Mouse (Mus musculus) granulocyte monocyte progenitor cell, adult 5-6 weeks (primary cell): Measurements from ENCODE around the gene Pik3cd. TPM values are rescaled to one million over a fixed set of nuclear protein-coding genes. Genes with fewer than 3 reads are reported as not detected.
A peak's percentile ranks its signal among the peaks of the same experiment; 100 is the strongest.
"Not testable (repeated sequence)": the region's sequence is repeated elsewhere in the genome, so short reads cannot be mapped to it uniquely, and the experiment has no call there.

Experiments
- ATAC-seq: replicated peaks from 2 replicates; pipeline ENCODE4 v1.8.0; 2016; ENCODE audit warnings: mild to moderate bottlenecking, moderate TSS enrichment, inconsistent platforms; ENCODE audit not compliant: poor library complexity, severe bottlenecking
- total RNA-seq, 2 experiments: library from RNA; stranded (forward) in 1 of 2; stranded (reverse) in 1 of 2; fragments of 200-712, 200-1000 nt in 1 of 2; fragments of >200 nt in 1 of 2; fragmentation: Nextera tagmentation in 1 of 2; gene quantifications; 2 replicates each; pipeline ENCODE4 v1.2.3; 2014 to 2017

Gene Pik3cd
- total RNA-seq, 2 experiments from 2014 or later = 80.4 to 81.6 TPM

DNA sequence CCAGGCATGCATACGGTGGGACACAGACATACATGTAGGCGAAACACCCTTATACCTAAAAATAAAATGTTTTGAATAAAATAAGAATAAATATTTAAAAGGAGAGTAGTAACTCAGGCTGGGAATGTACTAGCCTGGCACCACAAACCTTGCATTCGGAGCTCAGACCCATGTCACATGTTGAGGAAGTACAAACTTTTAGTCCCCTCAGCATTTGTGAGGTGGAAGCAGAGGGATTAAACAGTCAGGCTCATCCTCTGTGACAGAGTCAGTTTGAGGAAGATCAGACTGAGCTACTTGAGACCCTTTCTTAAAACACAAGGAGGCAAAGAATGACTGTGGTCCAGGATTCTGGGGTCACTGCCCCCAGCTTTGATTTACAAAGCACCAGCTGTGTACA, 85.4 kb downstream of the Pik3cd start:
- ATAC-seq = not testable (repeated sequence)

DNA sequence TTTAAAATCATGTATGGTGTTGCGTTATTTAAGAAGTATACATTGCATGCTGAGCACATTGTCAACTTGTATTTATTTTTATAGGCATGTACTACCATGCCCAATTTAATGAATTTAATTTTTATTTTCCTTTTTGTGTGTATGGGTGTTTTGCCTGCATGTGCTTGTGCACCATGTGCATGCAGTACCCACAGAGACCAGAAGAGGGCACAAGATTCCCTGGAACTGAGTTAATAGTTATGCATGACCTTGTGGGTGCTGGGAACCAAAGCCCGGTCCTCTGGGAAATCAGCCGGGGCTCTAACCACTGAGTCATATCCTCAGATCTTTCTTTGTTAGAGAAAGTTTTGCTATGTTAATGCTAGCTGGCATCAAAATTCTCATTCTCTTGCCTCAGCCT, 87.5 kb downstream of the Pik3cd start:
- no peak for ATAC-seq

DNA sequence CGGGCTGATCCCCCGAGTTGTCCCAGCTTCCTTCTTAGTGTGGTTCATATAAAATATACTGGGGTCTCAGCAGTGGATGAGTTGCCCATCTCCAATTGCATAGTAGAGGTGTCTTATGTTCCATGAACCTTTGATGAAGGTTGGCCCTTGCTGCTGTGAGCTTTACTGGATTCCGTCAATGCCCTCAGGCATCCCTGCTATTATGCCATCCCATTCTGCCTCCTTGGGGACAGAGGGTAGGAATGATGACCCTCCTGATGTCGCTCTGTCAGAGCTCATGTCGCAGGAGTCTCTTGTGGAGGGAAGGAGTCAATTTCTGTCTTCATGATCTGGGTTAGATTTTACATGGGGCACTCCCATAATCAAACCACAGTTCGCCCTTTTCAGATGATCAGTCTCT, 88.9 kb downstream of the Pik3cd start:
- not testable (repeated sequence) for ATAC-seq

DNA sequence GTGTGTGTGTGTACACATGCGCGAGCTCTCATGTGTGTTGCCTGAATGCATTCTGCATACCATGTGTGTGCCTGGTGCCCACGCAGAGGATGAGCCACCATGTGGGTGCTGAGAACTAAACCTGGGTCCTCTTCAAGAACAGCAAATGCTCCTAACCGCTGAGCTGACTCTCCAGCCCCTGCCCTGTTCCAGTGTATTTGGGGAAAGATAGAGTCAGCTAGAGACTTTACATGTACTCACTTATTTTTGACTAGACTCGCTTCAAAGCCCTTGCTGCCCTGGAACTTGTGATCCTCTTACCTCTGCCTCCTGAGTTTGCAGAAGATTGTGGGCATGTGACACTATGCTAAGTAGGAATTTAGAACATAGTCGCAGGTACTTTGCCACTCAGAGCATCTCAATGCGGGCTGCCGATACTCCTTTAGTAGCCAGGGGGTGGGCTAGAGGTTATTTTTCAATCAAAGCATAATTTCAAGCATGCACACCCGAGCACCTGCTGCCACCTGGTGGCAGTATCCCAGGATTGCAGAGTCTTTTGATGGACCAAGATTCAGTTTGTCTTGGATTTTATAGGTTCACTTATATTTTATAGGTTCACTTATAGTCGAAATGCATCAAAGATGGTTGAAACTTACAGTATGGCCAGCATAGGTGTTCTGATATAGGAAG, 90.9 kb downstream of the Pik3cd start:
- ATAC-seq = no peak

DNA sequence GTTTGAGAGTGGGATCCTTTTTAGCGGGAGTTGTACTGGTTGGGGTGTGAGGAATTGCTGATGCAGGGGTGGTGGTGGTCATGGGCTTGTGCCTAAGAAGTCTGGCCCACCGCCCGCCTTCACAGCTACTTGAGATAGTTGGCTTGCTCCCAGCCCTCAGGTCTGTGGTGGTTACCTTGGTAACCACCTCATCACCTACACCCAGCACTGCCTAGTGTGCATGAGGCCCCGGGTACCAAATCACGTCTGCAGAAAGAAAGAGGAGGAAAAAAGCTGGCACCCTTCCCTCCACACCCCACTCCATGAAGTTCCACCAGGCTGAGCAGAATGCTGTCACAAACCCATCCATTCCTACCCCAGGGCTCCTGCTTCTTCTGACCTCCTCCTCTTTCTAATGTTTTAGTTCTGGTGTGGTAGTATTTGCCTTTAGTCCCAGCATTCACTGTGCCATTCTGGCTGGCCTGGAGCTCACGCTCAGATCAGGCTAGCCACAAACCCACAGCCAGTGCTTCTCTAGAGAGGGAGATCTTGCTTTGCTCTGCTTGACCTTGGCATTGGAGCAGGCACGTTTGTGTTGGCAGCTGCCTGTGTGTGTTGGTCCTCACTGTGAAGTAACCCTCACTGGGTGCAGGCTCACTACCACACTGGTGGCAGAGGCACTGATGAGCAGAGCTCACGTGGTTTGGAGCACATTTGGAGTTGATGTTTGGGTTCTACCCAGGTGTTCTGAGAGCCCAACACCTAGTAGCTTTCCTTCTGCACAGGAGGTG, 92.9 kb downstream of the Pik3cd start:
- no peak for ATAC-seq

DNA sequence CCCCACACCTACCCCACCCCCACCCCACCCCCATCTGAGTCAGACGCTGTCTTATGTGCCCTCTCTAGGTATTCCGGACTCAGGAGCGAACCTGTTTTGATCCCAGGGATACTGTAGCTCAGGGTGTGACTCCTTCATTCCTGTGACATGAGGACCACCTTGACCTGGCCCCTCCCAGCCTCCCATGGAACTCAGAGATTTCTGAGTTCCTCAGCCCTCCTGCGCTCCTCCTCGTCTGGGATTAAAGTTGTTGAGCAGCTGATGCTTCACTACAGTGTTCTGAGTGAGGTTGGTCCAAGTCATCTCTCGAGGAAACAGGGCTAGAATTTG, 94.1 kb downstream of the Pik3cd start:
- ATAC-seq = no peak

DNA sequence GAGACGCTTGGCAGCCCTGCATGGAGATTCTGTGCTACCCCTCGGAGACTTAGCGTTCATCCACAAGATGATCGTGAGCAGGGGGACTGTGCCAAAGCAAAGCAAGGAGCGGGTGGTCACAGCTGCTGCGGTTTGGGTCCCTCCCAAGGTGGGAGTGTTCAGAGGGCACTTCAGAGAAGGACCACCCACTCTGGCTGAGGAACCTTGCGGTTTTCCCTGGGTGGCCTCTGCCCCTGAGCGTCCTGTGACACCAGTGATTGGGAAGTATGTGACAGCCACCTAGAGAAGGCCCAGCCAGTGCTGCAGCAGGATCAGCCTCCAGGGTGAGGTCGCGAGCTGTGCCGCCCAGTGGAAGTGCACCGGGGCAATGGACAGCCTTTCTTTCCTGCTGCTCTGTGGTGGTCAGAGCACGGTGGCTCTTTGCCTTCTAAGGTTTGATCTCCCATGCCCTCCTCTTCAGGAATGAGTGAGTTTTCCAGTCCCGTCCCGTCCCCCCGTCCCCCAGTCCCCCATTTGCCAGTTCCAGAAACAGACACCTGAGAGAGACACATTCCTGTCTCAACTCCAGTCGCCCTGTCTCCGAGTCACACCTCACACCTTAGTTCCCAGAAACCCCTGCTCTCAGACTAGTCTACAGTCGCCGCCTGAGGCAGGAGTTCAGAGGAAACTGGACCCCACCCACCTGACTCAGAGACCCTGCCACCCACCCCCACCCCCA, 94.6 kb downstream of the Pik3cd start:
- ATAC-seq = peak; percentile 95

DNA sequence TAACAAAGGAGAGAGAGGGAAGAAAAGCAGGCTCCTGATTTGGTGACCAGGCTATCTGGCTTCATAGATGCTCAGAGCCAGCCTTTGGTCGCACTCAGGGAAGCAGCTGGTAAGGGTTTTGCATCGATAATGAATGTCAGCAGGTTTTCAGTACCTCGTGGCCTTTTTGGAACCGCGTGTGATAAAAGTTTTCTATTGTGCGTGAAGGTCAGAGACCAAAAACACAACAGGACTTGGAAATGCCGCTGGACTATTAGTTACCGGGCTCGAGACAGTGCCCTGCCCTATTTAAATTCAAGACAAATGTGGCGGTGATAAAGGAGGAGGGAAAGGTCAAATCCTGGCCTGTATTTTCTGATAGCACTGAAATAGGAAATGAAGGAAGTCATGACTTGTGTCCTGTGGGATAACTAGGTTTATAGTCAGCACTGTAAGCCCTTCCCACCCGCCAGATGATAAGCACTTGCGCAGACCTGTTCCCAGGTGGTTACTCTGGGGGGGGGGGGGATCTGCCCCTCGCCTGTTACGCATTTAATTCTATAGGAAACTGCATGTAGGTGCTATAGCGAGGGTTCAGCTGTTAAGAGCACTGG, 95.5 kb downstream of the Pik3cd start:
- no peak for ATAC-seq

DNA sequence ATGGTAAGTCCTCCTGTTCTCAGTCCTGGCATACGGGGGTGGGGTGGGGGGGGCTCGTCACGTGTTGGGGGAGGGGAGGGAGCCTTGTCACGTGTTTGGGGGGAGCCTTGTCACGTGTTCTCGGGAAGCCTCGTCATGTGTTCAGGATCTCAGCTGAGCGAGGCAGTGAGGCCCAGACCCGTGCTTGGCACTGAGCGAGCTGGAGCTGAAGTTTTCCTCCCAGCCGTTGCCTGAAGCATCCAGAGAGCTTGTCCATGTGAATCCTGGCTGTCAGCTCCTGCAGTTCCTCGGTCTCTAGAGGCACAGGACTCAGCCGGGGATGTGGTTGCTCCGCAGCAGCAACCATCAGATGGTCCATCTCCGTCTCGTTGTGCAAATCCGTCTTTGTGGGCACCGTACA, 96.3 kb downstream of the Pik3cd start:
- no peak for ATAC-seq

DNA sequence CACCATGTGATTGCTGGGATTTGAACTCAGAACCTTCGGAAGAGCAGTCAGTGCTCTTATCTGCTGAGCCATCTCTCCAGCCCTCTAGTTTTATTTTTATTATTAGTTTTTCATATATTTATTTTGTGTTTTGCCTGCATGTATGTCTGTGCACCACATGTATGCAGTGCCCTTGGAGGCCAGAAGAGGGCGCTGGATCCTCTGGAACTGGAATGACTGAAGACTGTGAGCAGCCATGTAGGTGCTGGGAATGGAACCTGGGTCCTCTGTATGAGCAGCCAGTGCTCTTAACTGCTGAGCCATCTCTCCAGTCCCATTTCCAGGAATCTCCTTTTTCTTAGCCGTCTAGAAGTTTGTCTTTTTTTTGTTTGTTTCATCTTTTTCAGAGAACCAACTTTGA, 97.9 kb downstream of the Pik3cd start:
- no peak for ATAC-seq

DNA sequence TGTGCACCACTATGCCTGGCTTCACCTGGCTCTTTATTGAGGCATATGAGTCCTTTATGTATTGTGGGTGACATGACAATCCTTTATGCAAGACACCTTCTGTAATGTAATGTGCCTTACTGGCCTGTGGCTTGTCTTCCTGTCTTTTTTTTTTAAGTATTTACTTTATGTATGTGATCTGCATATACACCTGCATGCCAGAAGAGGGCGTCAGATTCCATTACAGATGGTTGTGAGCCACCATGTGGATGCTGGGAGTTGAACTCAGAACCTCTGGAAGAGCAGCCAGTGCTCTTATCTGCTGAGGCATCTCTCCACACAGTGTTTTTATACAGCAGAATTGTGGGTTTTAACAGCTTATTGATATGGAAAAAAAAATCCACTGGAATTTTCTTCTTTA, 98.5 kb downstream of the Pik3cd start:
- no peak for ATAC-seq

DNA sequence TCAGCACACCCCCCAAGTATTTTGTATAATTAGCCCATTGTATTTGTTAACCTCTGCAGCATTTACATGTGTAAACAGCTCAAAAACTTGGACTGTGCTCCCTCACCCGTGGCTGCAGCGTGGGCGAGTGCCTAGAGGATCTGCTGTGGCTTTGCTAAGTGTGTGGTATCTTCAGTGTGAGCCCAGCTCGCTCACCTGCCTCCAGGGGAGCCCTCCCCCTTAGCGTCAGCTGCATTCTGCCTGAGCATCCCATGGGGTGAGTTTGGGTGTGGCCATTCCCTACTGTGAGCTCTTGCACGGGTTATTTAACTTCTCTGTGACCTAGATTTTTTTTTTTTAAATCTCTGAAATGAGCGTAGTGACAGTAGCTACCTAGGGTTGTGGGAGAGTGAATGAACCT, 100.1 kb downstream of the Pik3cd start:
- no peak for ATAC-seq

DNA sequence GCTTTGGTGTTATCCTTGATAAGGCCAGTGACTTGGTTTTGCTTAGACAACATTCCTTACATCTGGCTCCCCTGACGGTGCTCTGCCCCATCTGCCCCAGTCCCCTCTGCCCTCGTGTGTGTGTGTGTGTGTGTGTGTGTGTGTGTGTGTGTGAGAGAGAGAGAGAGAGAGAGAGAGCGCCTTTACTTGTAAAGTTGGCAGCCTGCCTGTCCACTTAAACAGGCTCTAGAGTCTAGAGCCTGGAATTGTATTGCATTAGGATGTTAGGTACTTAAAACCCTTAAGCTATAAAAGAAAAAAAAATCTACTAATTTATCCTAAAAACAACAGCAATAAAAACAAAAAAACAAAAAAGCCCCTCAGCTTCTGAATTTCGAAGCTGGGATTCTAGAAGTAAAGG, 100.9 kb downstream of the Pik3cd start:
- no peak for ATAC-seq

DNA sequence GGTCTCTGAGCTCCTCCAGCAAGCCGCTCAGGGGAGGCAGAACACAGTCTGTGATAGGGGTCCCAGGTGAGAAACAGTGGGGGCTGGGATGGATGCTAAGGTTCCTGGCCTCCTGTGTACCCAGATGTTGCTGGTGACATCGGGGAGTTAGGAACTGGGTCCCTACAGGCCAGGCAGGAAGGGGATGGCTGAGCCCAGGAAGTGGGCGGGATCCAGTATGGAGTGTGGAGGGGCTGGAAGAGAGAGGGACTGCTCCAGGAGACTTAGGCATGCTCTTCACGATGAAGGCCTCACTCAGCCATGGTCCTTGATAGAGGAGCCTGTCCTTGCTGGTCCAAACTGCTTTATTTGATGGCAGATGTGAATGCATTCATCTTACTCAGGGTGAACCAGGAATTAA, 102.2 kb downstream of the Pik3cd start:
- ATAC-seq = no peak

DNA sequence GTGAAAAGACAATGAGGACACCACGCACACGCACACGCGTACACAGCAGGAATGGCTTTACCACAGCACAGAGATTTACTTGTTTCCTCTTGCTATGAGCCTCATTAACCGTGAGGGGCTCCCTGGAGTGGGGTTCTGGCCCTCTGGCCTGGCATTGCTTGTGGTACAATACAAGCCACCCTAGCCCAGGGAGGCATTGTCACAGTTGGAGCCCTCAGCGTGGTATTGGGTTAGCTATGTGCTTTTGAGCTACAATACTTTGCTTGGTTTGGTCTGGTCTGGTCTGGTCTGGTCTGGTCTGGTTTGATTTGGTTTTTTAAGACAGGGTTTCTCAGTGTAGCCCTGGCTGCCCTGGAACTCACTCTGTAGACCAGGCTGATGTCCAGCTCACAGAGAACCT, 102.8 kb downstream of the Pik3cd start:
- no peak for ATAC-seq

Other genes with a start within 250 kb of the Pik3cd start
- gene Rbp7, start 247.6 kb downstream of the Pik3cd start, total RNA-seq (2014; fragmentation: Nextera tagmentation) = 0.51 TPM in 1 of 2 replicates, not detected in the other
- not detected in 2 replicates for gene Rbp7, start 247.6 kb downstream of the Pik3cd start, total RNA-seq (2017)
- gene Tmem274, start 225.2 kb downstream of the Pik3cd start, total RNA-seq (2014; fragmentation: Nextera tagmentation) = not detected in 2 replicates
- not detected in 2 replicates for gene Tmem274, start 225.2 kb downstream of the Pik3cd start, total RNA-seq (2017)
- gene Nmnat1, start 217.4 kb downstream of the Pik3cd start, total RNA-seq (2014; fragmentation: Nextera tagmentation) = 5.0 and 7.0 TPM in 2 replicates
- 10.3 and 11.5 TPM in 2 replicates for gene Nmnat1, start 217.4 kb downstream of the Pik3cd start, total RNA-seq (2017)
- gene Lzic, start 217.3 kb downstream of the Pik3cd start, total RNA-seq (2014; fragmentation: Nextera tagmentation) = 25.3 and 25.6 TPM in 2 replicates
- 49.2 and 96.4 TPM in 2 replicates for gene Lzic, start 217.3 kb downstream of the Pik3cd start, total RNA-seq (2017)
- 3.5 and 8.7 TPM in 2 replicates for gene Ctnnbip1, start 184.3 kb downstream of the Pik3cd start, total RNA-seq (2014; fragmentation: Nextera tagmentation)
- gene Ctnnbip1, start 184.3 kb downstream of the Pik3cd start, total RNA-seq (2017) = 2.8 and 4.6 TPM in 2 replicates
- gene Clstn1, start 116.1 kb downstream of the Pik3cd start, total RNA-seq (2014; fragmentation: Nextera tagmentation) = 0.90 and 3.0 TPM in 2 replicates
- gene Clstn1, start 116.1 kb downstream of the Pik3cd start, total RNA-seq (2017) = 3.0 and 3.2 TPM in 2 replicates
- gene Tmem201, start 35.5 kb upstream of the Pik3cd start, total RNA-seq (2014; fragmentation: Nextera tagmentation) = 14.0 and 17.6 TPM in 2 replicates
- 7.1 and 7.5 TPM in 2 replicates for gene Tmem201, start 35.5 kb upstream of the Pik3cd start, total RNA-seq (2017)
- gene Slc25a33, start 71.7 kb upstream of the Pik3cd start, total RNA-seq (2014; fragmentation: Nextera tagmentation) = 1.6 and 5.8 TPM in 2 replicates
- 3.9 and 5.2 TPM in 2 replicates for gene Slc25a33, start 71.7 kb upstream of the Pik3cd start, total RNA-seq (2017)